Mouse (Mus musculus) intestine, postnatal 0 days (tissue): Measurements from ENCODE around the gene Ctnnbip1. TPM values are rescaled to one million over a fixed set of nuclear protein-coding genes. Genes with fewer than 3 reads are reported as not detected.

Experiments
- ATAC-seq: fragments of 200-750 bp; cut with Nextera tagmentation; 2 replicates; pipeline ENCODE4 v1.8.0; 2017; ENCODE audit warnings: mild to moderate bottlenecking, moderate TSS enrichment, moderate library complexity
- H3K27ac ChIP-seq: fragments of 300-500 bp; sonication (generic); 2 replicates; pipeline ENCODE4 v1.5.1; 2014; ENCODE audit warnings: mild to moderate bottlenecking, low read depth, low read length, moderate library complexity
- H3K27me3 ChIP-seq: fragments of 300-500 bp; sonication (generic); replicated peaks from 2 replicates; pipeline ENCODE4 v1.6.1; 2014; ENCODE audit warnings: low read length, mixed read lengths; ENCODE audit not compliant: control insufficient read depth, insufficient read depth
- H3K36me3 ChIP-seq: fragments of 300-500 bp; sonication (generic); 2 replicates; pipeline ENCODE4 v1.6.1; 2014; ENCODE audit warnings: mild to moderate bottlenecking, moderate library complexity; ENCODE audit not compliant: control insufficient read depth, insufficient read depth
- H3K4me1 ChIP-seq: fragments of 300-500 bp; sonication (generic); replicated peaks from 2 replicates; pipeline ENCODE4 v1.6.1; 2014; ENCODE audit warnings: antibody characterized with exemption, low read length, mixed read lengths; ENCODE audit not compliant: control insufficient read depth, insufficient read depth
- H3K4me2 ChIP-seq: fragments of 300-500 bp; sonication (generic); replicated peaks from 2 replicates; pipeline ENCODE4 v1.6.1; 2014; ENCODE audit warnings: low read depth, mild to moderate bottlenecking, moderate library complexity
- H3K4me3 ChIP-seq: fragments of 300-500 bp; sonication (generic); 2 replicates; pipeline ENCODE4 v1.5.1; 2014; ENCODE audit warnings: low read depth, low read length
- H3K9ac ChIP-seq: fragments of 300-500 bp; sonication (generic); 2 replicates; pipeline ENCODE4 v1.6.1; 2014; ENCODE audit warnings: mild to moderate bottlenecking, low read depth, low read length
- H3K9me3 ChIP-seq: fragments of 300-500 bp; sonication (generic); 2 replicates; pipeline ENCODE4 v1.6.1; 2016; ENCODE audit warnings: mixed run types; ENCODE audit not compliant: control insufficient read depth
- CTCF ChIP-seq: sonication (generic); IDR thresholded peaks from 2 replicates; pipeline ENCODE4 v1.5.1; 2016; ENCODE audit warnings: low read depth, mild to moderate bottlenecking, control low read depth, antibody characterized with exemption, moderate library complexity
- WGBS: fragments of 180-500 bp; shearing (Covaris S2); extraction: QIAGEN DNeasy Blood & Tissue Kit; methylation state at CpG from one replicate; pipeline ENCODE4 v1.1.7; 2014; 5-methylcytosine and 5-hydroxymethylcytosine counted together
- polyA plus RNA-seq: library from polyadenylated mRNA; unstranded; fragments of >200 nt; fragmentation: Nextera tagmentation; extraction: Ambion mirVana; gene quantifications from 2 replicates; pipeline ENCODE4 v1.2.1, GENCODE M21; 2015

Ctnnbip1 gene
- polyA plus RNA-seq, 1 experiment from 2014 or later, result 52.8 TPM

- Histone ChIP-seq H3K36me3 (no peaks in the 10 kb centered on the region; the same call in 1 of the 2 replicates), H3K9me3 (no peaks in the 10 kb centered on the region), H3K4me1 (peaks cover 16% of the 10 kb centered on the region), H3K4me3 (no peak overlapping the region), H3K4me2 (no peak overlapping the region), H3K27me3 (no peaks in the 10 kb centered on the region), H3K9ac (no peak overlapping the region), H3K27ac (no peak overlapping the region)
- no peak for ATAC-seq
- no peak for TF ChIP-seq CTCF
- 59% methylated on average over 21 of the region's 21 CpGs for WGBS
Observed at GRCm38 (mm10) chr4:149561986-149562904, 44.2 kb downstream of the Ctnnbip1 start.

- H3K36me3 ChIP-seq, result no peaks in the 10 kb centered on the region; the same call in 1 of the 2 replicates
- no peak overlapping the region for H3K9ac ChIP-seq
- no peak overlapping the region for H3K4me3 ChIP-seq
- no peak overlapping the region for H3K27ac ChIP-seq
- H3K9me3 ChIP-seq, result no peaks in the 10 kb centered on the region
- no peak overlapping the region for H3K4me2 ChIP-seq
- 41% methylated on average over 7 of the region's 7 CpGs for WGBS
- H3K4me1 ChIP-seq, result peaks cover 16% of the 10 kb centered on the region; the same call in 1 of the 2 replicates
- no peak for ATAC-seq
- no peaks in the 10 kb centered on the region for H3K27me3 ChIP-seq
- TF ChIP-seq CTCF, result no peak
Observed at GRCm38 (mm10) chr4:149562905-149563347, 44.9 kb downstream of the Ctnnbip1 start.

- ATAC-seq, result peak; percentile 26; the same call in 1 of the 2 replicates
- H3K36me3 ChIP-seq, result no peaks in the 10 kb centered on the region; the same call in 1 of the 2 replicates
Observed at GRCm38 (mm10) chr4:149563941-149564361, 45.9 kb downstream of the Ctnnbip1 start.

GRCm38 (mm10) chr4:149564452-149565407 is 46.7 kb downstream of the Ctnnbip1 start:
- Histone ChIP-seq H3K9me3 (no peaks in the 10 kb centered on the region), H3K27ac (peak overlapping the region; percentile 54), H3K9ac (no peak overlapping the region), H3K36me3 (no peaks in the 10 kb centered on the region; the same call in 1 of the 2 replicates), H3K27me3 (no peaks in the 10 kb centered on the region), H3K4me3 (no peak overlapping the region), H3K4me2 (peak overlapping the region; percentile 45), H3K4me1 (peaks cover 13% of the 10 kb centered on the region)
- peak; percentile 73 for TF ChIP-seq CTCF
- ATAC-seq, result peak; percentile 42; the same call in 1 of the 2 replicates
- 38% methylated on average over 20 of the region's 20 CpGs for WGBS

More at GRCm38 (mm10) chr4:149563941-149564361, 45.9 kb downstream of the Ctnnbip1 start:
- peak overlapping the region; percentile 45; the same call in 1 of the 2 replicates for H3K4me2 ChIP-seq
- H3K27me3 ChIP-seq, result no peaks in the 10 kb centered on the region
- H3K9me3 ChIP-seq, result no peaks in the 10 kb centered on the region
- H3K4me1 ChIP-seq, result peaks cover 13% of the 10 kb centered on the region
- H3K9ac ChIP-seq, result no peak overlapping the region
- WGBS, result 52% methylated on average over 10 of the region's 10 CpGs
- TF ChIP-seq CTCF, result no peak
- 0 out of 2 replicates have a peak overlapping the region, but pooled peaks have one; percentile 5 for H3K27ac ChIP-seq
- no peak overlapping the region for H3K4me3 ChIP-seq

- ATAC-seq, result peak; percentile 39
- WGBS, result 19% methylated on average over 8 of the region's 8 CpGs
Observed at GRCm38 (mm10) chr4:149567432-149568026, 49.5 kb downstream of the Ctnnbip1 start.

More at GRCm38 (mm10) chr4:149567432-149568026, 49.5 kb downstream of the Ctnnbip1 start:
- TF ChIP-seq CTCF, result no peak
- H3K9me3 ChIP-seq, result no peaks in the 10 kb centered on the region
- no peaks in the 10 kb centered on the region; the same call in 1 of the 2 replicates for H3K36me3 ChIP-seq
- H3K27me3 ChIP-seq, result no peaks in the 10 kb centered on the region
- no peak overlapping the region for H3K9ac ChIP-seq
- H3K4me1 ChIP-seq, result peaks cover 28% of the 10 kb centered on the region
- H3K4me3 ChIP-seq, result no peak overlapping the region
- H3K27ac ChIP-seq, result peak overlapping the region; percentile 82
- no peak overlapping the region for H3K4me2 ChIP-seq
